In the genomic region with DNA sequence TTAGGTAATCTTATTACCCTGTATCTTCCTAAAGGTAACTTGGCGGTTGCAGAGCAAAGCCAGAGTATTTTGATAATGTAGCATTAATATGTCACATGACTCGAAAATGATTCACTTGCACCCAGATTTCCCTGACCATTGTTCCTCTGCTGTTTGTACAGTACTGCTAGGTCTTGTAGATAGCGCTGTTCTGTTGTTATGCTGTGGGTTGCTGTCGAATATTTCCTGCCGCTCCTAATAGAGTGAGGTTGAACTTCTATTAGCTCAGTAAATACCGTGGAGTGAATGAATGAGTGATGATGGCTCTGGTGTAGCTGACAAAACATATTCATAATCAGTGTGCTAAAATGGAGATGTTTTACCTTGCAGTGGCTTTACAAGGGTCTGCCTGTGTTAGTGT, we compare ENCODE assay signal across 17 mouse cellular contexts.
"Had no signal": no experiment of that assay in that cellular context is flagged by ENCODE, and none has a peak within 500 bp of the region (broad histone marks: within the 10 kb centered on the region; RNA-seq: fewer than 3 reads in every experiment).

No protein-coding gene starts in this region.

- ATAC-seq: liver, embryonic 12.5 days had no signal

- H3K27me3 ChIP-seq: liver, embryonic 12.5 days had no signal

- H3K27ac ChIP-seq: liver, embryonic 12.5 days; liver, embryonic 14.5 days had no signal

- H3K36me3 ChIP-seq: liver, embryonic 12.5 days had no signal

- H3K4me2 ChIP-seq: liver, embryonic 12.5 days; lung, embryonic 14.5 days; midbrain, embryonic 11.5 days had no signal

- DNase-seq: lung, adult 18-20 months; lung, embryonic 14.5 days; lung, postnatal 10 days; lung, postnatal 4 days; midbrain, embryonic 14.5 days; retina, postnatal 1 day; right cerebral cortex, adult 18-20 months; right cerebral cortex, postnatal 25 days; right cerebral cortex, postnatal 4 days; spleen, adult 18-20 months; thymus, adult 18-20 months; thymus, postnatal 14 days; thymus, postnatal 36 days had no signal

- H3K9me3 ChIP-seq: liver, embryonic 12.5 days had no signal

- H3K9ac ChIP-seq: liver, embryonic 12.5 days; liver, embryonic 14.5 days; lung, embryonic 14.5 days had no signal

- H3K4me3 ChIP-seq: liver, embryonic 12.5 days; myocyte had no signal
